Comparison of ENCODE assay signal across 9 mouse cellular contexts in genomic region chr3:145817276-145817675, GRCm38 (mm10). TPM values are rescaled to one million over a fixed set of nuclear protein-coding genes. Genes with fewer than 3 reads are reported as not detected.
DNase-seq lines count a peak whose midpoint lies in the region; ATAC-seq lines count a peak whose summit lies in the region.
"Had no signal": no experiment of that assay in that cellular context is flagged by ENCODE, and none has a peak within 500 bp of the region (broad histone marks: within the 10 kb centered on the region; RNA-seq: fewer than 3 reads in every experiment).

No protein-coding gene starts in this region.

- no peak overlapping the region for H3K4me3 ChIP-seq in heart, embryonic 14.5 days (ENCODE audit: control insufficient read depth in 1 of 2, insufficient read depth in 1 of 2, low read depth in 1 of 2, low read length in 2 of 2)
- H3K4me3 ChIP-seq in forebrain, embryonic 16.5 days (replicated peaks; ENCODE audit: low read length), result no peak overlapping the region

- 46% methylated on average over 6 of the region's 6 CpGs for WGBS in heart, embryonic 14.5 days
- WGBS in forebrain, embryonic 16.5 days, result 21% methylated on average over 6 of the region's 6 CpGs

- peak overlapping the region; percentile 18 for H3K4me2 ChIP-seq in heart, embryonic 14.5 days (ENCODE audit: low read length)
- H3K4me2 ChIP-seq in forebrain, embryonic 16.5 days (ENCODE audit: low read length), result no peak overlapping the region

- H3K36me3 ChIP-seq in heart, embryonic 14.5 days (ENCODE audit: control insufficient read depth, insufficient read depth, low read length), result no peaks in the 10 kb centered on the region
- no peaks in the 10 kb centered on the region for H3K36me3 ChIP-seq in forebrain, embryonic 16.5 days (ENCODE audit: control insufficient read depth, insufficient read depth)

- intact Hi-C loops in heart, postnatal 25 days (cut with DNase I), result no loop called here

- no peaks in the 10 kb centered on the region for H3K27me3 ChIP-seq in heart, embryonic 14.5 days (ENCODE audit: control insufficient read depth, insufficient read depth, low read length)
- H3K27me3 ChIP-seq in forebrain, embryonic 16.5 days (replicated peaks; ENCODE audit: control insufficient read depth, insufficient read depth, low read length), result no peaks in the 10 kb centered on the region

- no peak for DNase-seq in heart, postnatal 25 days (ENCODE audit: low spot score)
- DNase-seq in ZHBTc4 (ENCODE audit: low read depth, low spot score), result peak; percentile 21
- DNase-seq in kidney, postnatal 4 days, result peak; percentile 43 to 54
- no peak for DNase-seq in thymus, postnatal 10 days (ENCODE audit: low spot score in 2 of 2)
- no peak for DNase-seq in testis, postnatal 10 days (ENCODE audit: low spot score)
- DNase-seq in ovary, adult 18-20 months (ENCODE audit: low spot score), result no peak
- DNase-seq: layer of hippocampus, adult 9-11 months had no signal

- H3K4me1 ChIP-seq in heart, embryonic 14.5 days (ENCODE audit: control insufficient read depth in 2 of 2, insufficient read depth in 2 of 2, low read length in 2 of 2), result peaks cover 10 to 23% of the 10 kb centered on the region in 2 experiments
- peaks cover 7% of the 10 kb centered on the region; the same call in 1 of the 2 replicates for H3K4me1 ChIP-seq in forebrain, embryonic 16.5 days (replicated peaks; ENCODE audit: control insufficient read depth, insufficient read depth, low read length)

- no peaks in the 10 kb centered on the region; the same call in 1 of the 2 replicates for H3K9me3 ChIP-seq in heart, embryonic 14.5 days (ENCODE audit: control insufficient read depth, low read length)
- no peaks in the 10 kb centered on the region for H3K9me3 ChIP-seq in forebrain, embryonic 16.5 days (ENCODE audit: control insufficient read depth, low read length)

- peak; percentile 15; the same call in 1 of the 2 replicates for ATAC-seq in heart, embryonic 14.5 days (ENCODE audit: insufficient number of reproducible peaks, insufficient read depth, low FRiP score, low read depth)
- ATAC-seq in forebrain, embryonic 16.5 days, result peak; percentile 22; the same call in 1 of the 2 replicates

- H3K27ac ChIP-seq in heart, embryonic 14.5 days (replicated peaks in 1 of 2; ENCODE audit: control insufficient read depth in 1 of 2, insufficient read depth in 1 of 2, low read depth in 2 of 2, low read length in 2 of 2), result peak overlapping the region; percentile 12 to 53
- no peak overlapping the region for H3K27ac ChIP-seq in forebrain, embryonic 16.5 days (ENCODE audit: low read length)

- no peak overlapping the region; the same call in 1 of the 2 replicates for H3K9ac ChIP-seq in heart, embryonic 14.5 days (ENCODE audit: low read length)
- H3K9ac ChIP-seq in forebrain, embryonic 16.5 days (replicated peaks; ENCODE audit: low read depth, low read length), result no peak overlapping the region

RNA-seq across cellular contexts. Expression of gene Ddah1, which starts 58.8 kb away (rescaled TPM):
- polyA plus RNA-seq in heart, embryonic 14.5 days (2014; fragmentation: Nextera tagmentation; extraction: Ambion mirVana), result 23.9 and 28.9 TPM in 2 replicates
- total RNA-seq in heart, postnatal 25 days (2021), result 1 to 10 TPM; 8.6 to 9.6 TPM
- polyA plus RNA-seq in forebrain, embryonic 16.5 days (2015; fragmentation: Nextera tagmentation; extraction: Ambion mirVana), result 145 and 150 TPM in 2 replicates

Comparison
In these comparisons a context has a peak if more than half of its experiments do, and no peak if none do; other contexts are left out.
1. DNase-seq: peak in ZHBTc4 (single experiment) and kidney, postnatal 4 days (2 of 2); none in heart, postnatal 25 days (single experiment), thymus, postnatal 10 days (0 of 2), testis, postnatal 10 days (single experiment) and ovary, adult 18-20 months (single experiment).